Mouse (Mus musculus): ENCODE data around the gene Tmsb4x. TPM values are rescaled to one million over a fixed set of nuclear protein-coding genes. Genes with fewer than 3 reads are reported as not detected.

The Tmsb4x gene
- total RNA-seq (2023): 1,000 to 10,000 TPM; 4,013 to 4,038 TPM

GRCm38 (mm10) chrX:167208978-167209754, at the start of gene Tmsb4x:
Tmsb4x (minus strand) TSS chrX:167209315.

Other genes with a start within 250 kb of the Tmsb4x start
- gene Tlr8, start 55.0 kb upstream of the Tmsb4x start, total RNA-seq (2023): under 1 TPM; 0.18 to 0.23 TPM
- gene Tlr7, start 121.2 kb upstream of the Tmsb4x start, total RNA-seq (2023): 1 to 10 TPM; 3.6 to 5.8 TPM
- gene Prps2, start 173.4 kb upstream of the Tmsb4x start, total RNA-seq (2023): 10 to 100 TPM; 55.5 to 65.1 TPM